Mouse (Mus musculus): ENCODE measurements around the gene Thrap3. TPM values are rescaled to one million over a fixed set of nuclear protein-coding genes. Genes with fewer than 3 reads are reported as not detected.
A peak's percentile ranks its signal among the peaks of the same experiment; 100 is the strongest.

Thrap3 gene
- 129 and 149 TPM in 2 replicates for polyA plus RNA-seq (2015; fragmentation: Nextera tagmentation; extraction: Ambion mirVana)

DNA sequence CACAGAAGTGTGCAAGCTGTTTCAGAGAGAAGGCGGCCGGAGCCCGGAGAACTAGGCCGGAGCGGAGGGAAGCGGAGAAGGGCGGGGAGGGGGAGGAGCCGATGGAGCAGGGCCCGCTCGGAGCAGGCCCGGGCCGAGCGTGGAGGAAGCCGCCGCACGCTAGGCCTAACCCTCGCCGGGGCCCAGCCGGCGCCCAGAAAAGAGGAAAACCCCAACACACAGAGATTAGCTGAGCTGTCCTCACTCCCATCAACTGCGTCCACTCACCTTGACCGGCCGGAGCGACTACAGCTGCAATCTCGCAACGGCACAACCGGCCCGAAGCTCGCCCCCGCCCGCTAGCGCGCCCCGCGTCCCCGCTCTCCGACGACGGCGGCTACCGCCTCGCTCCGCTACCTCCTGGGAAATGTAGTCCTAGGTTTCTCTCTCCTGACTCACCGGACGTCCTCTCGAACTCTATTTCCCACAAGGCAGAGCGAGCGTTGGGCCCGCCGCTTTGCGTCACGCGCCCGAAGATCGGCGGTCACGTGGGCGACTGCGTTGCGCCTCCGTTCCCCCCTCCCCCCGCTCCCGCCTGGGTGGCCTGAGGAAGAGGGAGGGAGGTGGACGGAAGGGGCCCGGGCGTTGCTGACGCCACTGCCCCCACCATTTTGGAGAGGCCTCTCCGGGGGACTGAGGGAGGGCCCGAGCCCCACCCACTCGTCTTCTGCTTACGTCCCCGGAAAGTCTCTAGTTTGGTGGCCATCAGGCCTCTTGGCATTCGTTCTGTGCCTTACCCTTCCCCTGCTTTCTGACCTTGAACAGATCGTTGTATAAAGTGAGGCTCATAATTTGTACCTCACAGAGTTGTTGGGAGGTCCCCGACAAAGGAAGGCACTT, at the start of gene Thrap3:
Gene Thrap3 (minus strand): TSS at position 458 of the 879 bp plus-strand sequence.
- Histone ChIP-seq H3K27me3 (no peaks in the 10 kb centered on the region), H3K4me2 (peak within 1 kb of the TSS; percentile 68), H3K4me1 (replicated peaks) (peaks cover 41% of the 10 kb centered on the region), H3K9me3 (replicated peaks) (no peaks in the 10 kb centered on the region), H3K27ac (peak within 1 kb of the TSS; percentile 99), H3K9ac (peak within 1 kb of the TSS; percentile 91), H3K36me3 (no peaks in the 10 kb centered on the region), H3K4me3 (peak within 1 kb of the TSS; percentile 83)
- under 1% methylated on average over 67 of the region's 75 CpGs for WGBS
- ATAC-seq (replicated peaks; ENCODE audit: insufficient number of reproducible peaks, insufficient read depth, low FRiP score, low read depth), result peak; percentile 98

DNA sequence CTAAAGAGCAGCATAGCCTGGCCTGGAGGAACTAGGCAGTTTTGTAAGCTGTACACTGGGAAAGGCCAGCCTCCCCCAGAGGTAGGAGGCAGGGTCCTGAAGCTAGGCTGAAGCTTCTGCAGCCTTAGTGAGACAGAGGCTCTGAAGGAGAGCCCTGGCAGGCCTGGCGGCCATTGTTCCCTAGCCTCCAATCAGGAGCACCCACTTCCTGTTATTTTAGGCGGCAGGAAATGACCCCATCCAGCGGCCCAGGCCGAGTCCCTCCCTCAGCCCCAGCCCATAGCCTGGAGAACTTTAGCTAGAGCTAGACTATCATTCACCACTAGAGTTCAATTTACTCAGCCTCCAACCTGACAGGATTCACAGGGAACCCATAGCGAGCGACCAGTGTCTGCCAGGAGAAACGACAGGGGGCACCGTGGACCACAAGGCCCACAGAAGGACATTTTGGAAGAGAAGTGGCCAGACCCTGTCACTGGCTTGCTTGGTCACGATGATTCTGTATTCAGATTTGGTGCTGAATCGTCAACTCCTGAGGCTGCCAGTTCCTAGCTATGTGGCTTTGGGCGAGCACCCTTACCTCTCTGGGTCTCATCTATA, 49.2 kb upstream of the Thrap3 start:
- H3K27ac ChIP-seq, result peak overlapping the region; percentile 74
- ATAC-seq (replicated peaks; ENCODE audit: insufficient number of reproducible peaks, insufficient read depth, low FRiP score, low read depth), result no peak
- peak overlapping the region; percentile 5; the same call in 1 of the 2 replicates for H3K9ac ChIP-seq
- peaks cover 77% of the 10 kb centered on the region for H3K4me1 ChIP-seq (replicated peaks)
- H3K36me3 ChIP-seq, result no peaks in the 10 kb centered on the region
- H3K9me3 ChIP-seq (replicated peaks), result no peaks in the 10 kb centered on the region
- WGBS, result 59% methylated on average over 11 of the region's 11 CpGs
- H3K4me2 ChIP-seq, result peak overlapping the region; percentile 44
- H3K27me3 ChIP-seq, result no peaks in the 10 kb centered on the region
- H3K4me3 ChIP-seq, result 0 out of 2 replicates have a peak overlapping the region, but pooled peaks have one; percentile 5

DNA sequence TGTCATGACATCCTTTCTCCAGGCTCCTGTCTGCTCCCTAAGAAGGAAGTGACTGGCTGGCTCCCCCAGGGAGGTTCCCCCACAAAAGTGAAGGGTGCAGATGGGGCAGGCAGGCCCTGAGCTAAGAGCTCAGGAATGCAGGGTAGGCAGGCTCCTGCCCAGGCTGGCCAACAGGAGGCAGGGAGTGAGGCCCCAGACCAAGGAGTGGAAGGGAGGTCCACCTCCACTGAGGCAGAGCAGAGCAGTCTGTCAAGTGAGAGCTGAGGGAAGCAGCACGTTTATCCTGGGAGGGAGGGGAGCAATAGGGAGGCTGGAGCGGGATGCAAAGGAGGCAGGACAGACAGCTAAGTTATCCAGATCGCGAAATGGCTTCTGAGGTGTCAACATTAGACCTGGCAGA, 48.1 kb upstream of the Thrap3 start:
- peaks cover 85% of the 10 kb centered on the region for H3K4me1 ChIP-seq (replicated peaks)
- WGBS, result 15% methylated on average over 4 of the region's 4 CpGs
- no peaks in the 10 kb centered on the region for H3K27me3 ChIP-seq
- H3K27ac ChIP-seq, result peak overlapping the region; percentile 74
- H3K9ac ChIP-seq, result peak overlapping the region; percentile 29; the same call in 1 of the 2 replicates
- peak overlapping the region; percentile 19; the same call in 1 of the 2 replicates for H3K4me2 ChIP-seq
- no peak for ATAC-seq (replicated peaks; ENCODE audit: insufficient number of reproducible peaks, insufficient read depth, low FRiP score, low read depth)
- no peaks in the 10 kb centered on the region; the same call in 1 of the 2 replicates for H3K36me3 ChIP-seq
- H3K4me3 ChIP-seq, result no peak overlapping the region
- H3K9me3 ChIP-seq (replicated peaks), result no peaks in the 10 kb centered on the region

DNA sequence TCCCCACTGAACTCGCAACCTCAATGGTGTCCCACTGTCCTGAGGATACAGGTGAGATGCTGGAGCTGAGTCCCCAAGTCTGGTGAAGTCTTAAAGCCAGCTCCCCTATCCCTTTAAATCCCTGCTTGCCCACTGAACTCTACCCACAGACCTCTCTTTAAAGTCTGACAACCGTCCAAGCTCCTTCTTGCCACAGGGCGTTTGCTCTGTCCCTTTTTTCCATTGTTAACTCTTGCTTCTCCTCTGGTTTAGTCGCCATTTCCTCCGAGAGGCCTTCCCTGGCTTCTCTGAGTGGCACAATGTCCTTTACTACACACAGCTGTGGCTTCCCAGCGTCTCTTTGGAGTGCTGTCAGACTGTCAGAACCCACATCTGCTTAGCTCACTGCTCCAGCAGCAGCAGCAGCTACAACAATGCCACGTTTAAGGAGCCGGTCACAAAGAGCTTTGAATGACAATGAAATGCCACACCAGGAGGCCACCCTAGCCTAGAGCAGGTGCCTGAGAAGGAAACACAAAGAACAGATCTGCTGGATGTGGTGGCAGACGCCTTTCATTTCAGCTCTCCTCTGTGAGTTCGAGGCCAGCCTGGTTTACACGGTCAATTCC, 45.8 kb upstream of the Thrap3 start:
- H3K36me3 ChIP-seq, result no peaks in the 10 kb centered on the region; the same call in 1 of the 2 replicates
- H3K4me2 ChIP-seq, result no peak overlapping the region
- peaks cover 77% of the 10 kb centered on the region for H3K4me1 ChIP-seq (replicated peaks)
- no peak for ATAC-seq (replicated peaks; ENCODE audit: insufficient number of reproducible peaks, insufficient read depth, low FRiP score, low read depth)
- H3K27me3 ChIP-seq, result no peaks in the 10 kb centered on the region
- no peak overlapping the region for H3K4me3 ChIP-seq
- WGBS, result 33% methylated on average over 11 of the region's 11 CpGs
- peak overlapping the region; percentile 30; the same call in 1 of the 2 replicates for H3K9ac ChIP-seq
- peak overlapping the region; percentile 9; the same call in 1 of the 2 replicates for H3K27ac ChIP-seq
- H3K9me3 ChIP-seq (replicated peaks), result no peaks in the 10 kb centered on the region

DNA sequence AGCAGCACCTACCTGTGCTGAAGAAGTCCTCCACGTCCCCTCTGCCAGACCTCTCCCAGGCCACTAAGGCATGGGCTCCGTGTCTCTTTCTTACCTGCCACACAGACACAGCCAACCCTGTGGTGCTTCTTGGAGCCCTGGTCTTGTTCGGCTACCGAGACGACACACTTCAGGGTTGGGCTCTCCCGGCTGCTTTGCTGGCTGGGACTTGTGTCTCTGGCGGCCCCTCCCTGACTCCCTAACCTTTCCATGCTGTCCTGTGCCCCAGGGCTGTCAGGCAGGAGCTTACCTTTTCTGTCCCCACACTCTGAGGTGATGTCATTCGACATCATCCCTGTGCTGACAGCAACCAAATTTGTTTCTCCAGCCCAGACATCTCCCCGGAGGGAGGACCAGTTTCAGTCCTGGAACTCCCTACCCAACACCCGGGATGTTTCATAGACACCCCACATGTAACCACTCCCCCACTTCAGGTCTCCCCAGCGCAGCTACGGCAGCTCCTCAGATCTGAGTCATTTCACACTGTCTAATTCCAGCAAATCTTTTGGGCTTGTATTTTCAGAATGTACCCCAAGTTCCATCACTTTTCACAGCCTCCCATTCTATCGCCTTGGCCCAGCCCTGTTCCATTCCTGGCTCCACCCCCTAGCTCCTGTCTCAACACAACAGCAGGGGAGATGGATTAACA, 43.8 kb upstream of the Thrap3 start:
- Histone ChIP-seq H3K27me3 (no peaks in the 10 kb centered on the region), H3K9ac (no peak overlapping the region), H3K27ac (no peak overlapping the region), H3K4me2 (no peak overlapping the region), H3K9me3 (replicated peaks) (no peaks in the 10 kb centered on the region), H3K4me3 (no peak overlapping the region), H3K36me3 (peaks cover 9% of the 10 kb centered on the region; the same call in 1 of the 2 replicates), H3K4me1 (replicated peaks) (peaks cover 74% of the 10 kb centered on the region)
- WGBS, result 60% methylated on average over 13 of the region's 13 CpGs
- no peak for ATAC-seq (replicated peaks; ENCODE audit: insufficient number of reproducible peaks, insufficient read depth, low FRiP score, low read depth)

DNA sequence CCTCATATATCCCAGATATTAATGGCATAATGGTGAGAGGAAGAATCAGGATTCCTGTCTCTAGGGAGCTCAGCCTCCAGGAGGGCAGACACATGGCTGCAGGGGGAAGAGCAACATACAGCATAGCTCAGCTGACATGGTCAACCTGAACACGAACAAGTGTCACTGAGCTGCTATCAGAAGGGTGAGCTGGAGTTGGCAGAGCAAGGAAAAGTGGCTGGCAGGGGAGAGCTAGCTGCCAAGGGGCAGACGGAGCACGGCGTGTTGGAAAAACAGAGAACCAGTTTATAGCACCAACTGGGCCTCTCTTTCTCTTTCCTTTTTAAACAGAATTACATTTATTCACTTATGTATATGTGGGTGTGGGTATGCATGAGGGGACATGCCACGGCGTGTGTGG, 40.0 kb upstream of the Thrap3 start:
- Histone ChIP-seq H3K4me2 (peak overlapping the region; percentile 18; the same call in 1 of the 2 replicates), H3K4me1 (replicated peaks) (peaks cover 58% of the 10 kb centered on the region), H3K27ac (peak overlapping the region; percentile 51), H3K4me3 (no peak overlapping the region), H3K9ac (no peak overlapping the region), H3K36me3 (peaks cover 33% of the 10 kb centered on the region), H3K27me3 (no peaks in the 10 kb centered on the region), H3K9me3 (replicated peaks) (no peaks in the 10 kb centered on the region)
- WGBS, result 50% methylated on average over 6 of the region's 6 CpGs
- ATAC-seq (replicated peaks; ENCODE audit: insufficient number of reproducible peaks, insufficient read depth, low FRiP score, low read depth), result no peak

DNA sequence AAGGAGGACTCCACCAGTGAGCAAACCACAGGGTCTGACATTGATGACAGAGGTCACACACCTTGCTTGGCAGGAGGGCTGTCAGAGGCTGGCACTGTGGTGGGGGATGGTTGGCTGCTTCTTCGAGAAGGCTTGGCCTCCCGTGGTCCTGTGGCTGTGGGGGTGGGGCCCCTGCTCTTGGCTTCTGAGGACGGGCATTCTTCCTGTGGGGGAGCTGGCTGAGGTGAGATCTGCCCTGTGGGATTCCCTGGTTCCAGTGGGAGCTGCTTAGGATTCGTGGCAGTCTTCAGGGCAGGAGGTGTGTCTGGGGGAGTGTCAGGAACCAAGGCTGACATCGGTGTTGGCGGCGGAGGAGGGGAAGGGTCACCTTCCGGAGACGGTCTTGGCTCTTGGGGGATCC, 39.4 kb upstream of the Thrap3 start:
- 29% methylated on average over 9 of the region's 9 CpGs for whole genome bisulfite sequencing
- Histone ChIP-seq H3K4me2 (peak overlapping the region; percentile 18; the same call in 1 of the 2 replicates), H3K4me1 (replicated peaks) (peaks cover 61% of the 10 kb centered on the region), H3K9me3 (replicated peaks) (no peaks in the 10 kb centered on the region), H3K36me3 (peaks cover 34% of the 10 kb centered on the region), H3K9ac (0 out of 2 replicates have a peak overlapping the region, but pooled peaks have one; percentile 9), H3K4me3 (no peak overlapping the region), H3K27me3 (no peaks in the 10 kb centered on the region), H3K27ac (peak overlapping the region; percentile 51)
- ATAC-seq (replicated peaks; ENCODE audit: insufficient number of reproducible peaks, insufficient read depth, low FRiP score, low read depth), result no peak

DNA sequence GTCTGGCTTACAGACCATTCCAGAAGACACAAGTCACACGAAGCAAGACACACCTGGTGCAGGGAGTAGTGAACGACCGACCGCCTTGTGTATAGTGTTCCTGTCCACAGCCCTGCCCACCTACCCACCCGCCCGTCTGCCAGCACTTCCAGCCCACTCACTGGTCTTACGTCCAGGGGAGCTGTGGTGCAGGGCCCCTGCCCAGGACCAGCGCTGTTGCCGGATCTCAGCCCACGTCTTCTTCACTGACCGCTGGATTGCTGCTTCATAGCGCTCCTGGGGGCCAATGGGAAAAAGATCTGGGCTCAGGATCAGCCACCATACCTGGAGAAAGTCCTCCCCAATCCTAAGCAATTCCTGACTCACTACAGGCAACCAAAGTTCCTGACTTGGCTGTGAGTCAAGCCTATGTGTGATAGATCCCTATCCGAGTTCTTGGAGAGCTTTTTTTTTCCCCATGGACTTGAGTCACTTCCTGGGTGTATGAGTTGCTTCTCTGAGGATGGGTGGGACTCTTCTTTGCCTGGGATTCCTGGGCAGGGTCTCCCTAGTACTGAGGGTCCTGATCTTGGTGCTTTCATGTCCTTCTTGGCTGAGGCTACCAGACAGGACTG, 37.4 kb upstream of the Thrap3 start:
- H3K4me2 ChIP-seq, result no peak overlapping the region
- no peak for ATAC-seq (replicated peaks; ENCODE audit: insufficient number of reproducible peaks, insufficient read depth, low FRiP score, low read depth)
- H3K27ac ChIP-seq, result no peak overlapping the region
- H3K9me3 ChIP-seq (replicated peaks), result no peaks in the 10 kb centered on the region
- H3K9ac ChIP-seq, result no peak overlapping the region
- H3K27me3 ChIP-seq, result no peaks in the 10 kb centered on the region
- peaks cover 54% of the 10 kb centered on the region for H3K36me3 ChIP-seq
- 81% methylated on average over 13 of the region's 13 CpGs for WGBS
- peaks cover 60% of the 10 kb centered on the region for H3K4me1 ChIP-seq (replicated peaks)
- no peak overlapping the region for H3K4me3 ChIP-seq

DNA sequence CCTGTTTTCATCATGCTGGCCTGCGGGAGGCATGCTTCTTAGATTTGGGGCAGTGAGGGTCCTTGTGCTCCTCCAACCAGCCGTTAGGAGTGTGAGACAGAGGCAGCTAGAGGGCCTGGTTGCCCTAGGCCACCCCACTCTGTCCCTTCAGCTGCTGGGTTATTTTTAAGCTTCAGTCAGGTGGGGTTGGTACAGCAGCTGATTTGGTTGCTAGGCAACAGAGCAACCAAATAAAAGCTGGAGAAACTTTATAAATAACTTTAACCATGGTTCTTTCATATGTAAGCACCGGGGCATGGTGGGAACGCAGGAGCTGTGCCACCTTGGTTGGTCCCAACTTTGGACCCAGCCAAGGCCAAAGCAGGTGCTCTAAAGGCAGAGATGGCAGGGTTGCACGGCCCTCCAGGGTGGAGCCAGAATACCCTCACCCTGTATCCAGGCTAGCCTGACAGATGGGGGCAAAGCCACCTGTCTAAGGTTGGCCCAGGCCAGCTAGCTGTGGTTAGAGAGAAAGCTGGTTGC, 35.2 kb upstream of the Thrap3 start:
- Histone ChIP-seq H3K4me2 (peak overlapping the region; percentile 49), H3K9ac (peak overlapping the region; percentile 39; the same call in 1 of the 2 replicates), H3K27ac (peak overlapping the region; percentile 96), H3K36me3 (peaks cover 76% of the 10 kb centered on the region), H3K4me1 (replicated peaks) (peaks cover 49% of the 10 kb centered on the region), H3K9me3 (replicated peaks) (no peaks in the 10 kb centered on the region), H3K4me3 (0 out of 2 replicates have a peak overlapping the region, but pooled peaks have one; percentile 7), H3K27me3 (no peaks in the 10 kb centered on the region)
- WGBS, result 29% methylated on average over 5 of the region's 5 CpGs
- peak; percentile 87 for ATAC-seq (replicated peaks; ENCODE audit: insufficient number of reproducible peaks, insufficient read depth, low FRiP score, low read depth)
